Mouse (Mus musculus) lung, embryonic 14.5 days (tissue): ENCODE results near the gene Erv3. TPM values are rescaled to one million over a fixed set of nuclear protein-coding genes. Genes with fewer than 3 reads are reported as not detected.

Source experiments
- ATAC-seq: fragments of 200-750 bp; cut with Nextera tagmentation; 2 replicates; pipeline ENCODE4 v1.8.0; 2017; ENCODE audit warnings: mild to moderate bottlenecking, moderate TSS enrichment, moderate library complexity; ENCODE audit not compliant: insufficient read depth
- DNase-seq: peaks from one replicate; pipeline ENCODE4 v3.0.0-alpha.2; 2015
- H3K27ac ChIP-seq: fragments of 300-500 bp; sonication (generic); 2 replicates; pipeline ENCODE4 v1.5.1; 2014; ENCODE audit warnings: low read depth, mild to moderate bottlenecking, moderate library complexity
- H3K27me3 ChIP-seq: fragments of 300-500 bp; sonication (generic); 2 replicates; pipeline ENCODE4 v1.6.1; 2014; ENCODE audit warnings: low read length, control low read depth; ENCODE audit not compliant: insufficient read depth
- H3K36me3 ChIP-seq: fragments of 300-500 bp; sonication (generic); 2 replicates; pipeline ENCODE4 v1.6.1; 2014; ENCODE audit warnings: control low read depth; ENCODE audit not compliant: insufficient read depth
- H3K4me1 ChIP-seq: fragments of 300-500 bp; sonication (generic); 2 replicates; pipeline ENCODE4 v1.6.1; 2014; ENCODE audit warnings: antibody characterized with exemption, control low read depth; ENCODE audit not compliant: insufficient read depth
- H3K4me2 ChIP-seq: fragments of 300-500 bp; sonication (generic); 2 replicates; pipeline ENCODE4 v1.6.1; 2014; ENCODE audit warnings: mild to moderate bottlenecking
- H3K4me3 ChIP-seq: fragments of 300-500 bp; sonication (generic); 2 replicates; pipeline ENCODE4 v1.5.1; 2014; ENCODE audit warnings: low read depth, low read length
- H3K9ac ChIP-seq: fragments of 300-500 bp; sonication (generic); 2 replicates; pipeline ENCODE4 v1.6.1; 2014
- H3K9me3 ChIP-seq: fragments of 300-500 bp; sonication (generic); 2 replicates; pipeline ENCODE4 v1.6.1; 2016; ENCODE audit warnings: low read depth, low read length, control low read depth
- CTCF ChIP-seq: IDR thresholded peaks from 2 replicates; pipeline ENCODE4 v1.5.1; 2016; ENCODE audit warnings: antibody characterized with exemption, low read depth
- WGBS: fragments of 180-500 bp; shearing (Covaris S2); extraction: QIAGEN DNeasy Blood & Tissue Kit; methylation state at CpG from one replicate; pipeline ENCODE4 v1.1.7; 2014; 5-methylcytosine and 5-hydroxymethylcytosine counted together
- polyA plus RNA-seq: library from polyadenylated mRNA; unstranded; fragments of >200 nt; fragmentation: Nextera tagmentation; extraction: Ambion mirVana; gene quantifications from 2 replicates; pipeline ENCODE4 v1.2.1, GENCODE M21; 2014

Erv3 gene
- not detected in 2 replicates for polyA plus RNA-seq

DNA sequence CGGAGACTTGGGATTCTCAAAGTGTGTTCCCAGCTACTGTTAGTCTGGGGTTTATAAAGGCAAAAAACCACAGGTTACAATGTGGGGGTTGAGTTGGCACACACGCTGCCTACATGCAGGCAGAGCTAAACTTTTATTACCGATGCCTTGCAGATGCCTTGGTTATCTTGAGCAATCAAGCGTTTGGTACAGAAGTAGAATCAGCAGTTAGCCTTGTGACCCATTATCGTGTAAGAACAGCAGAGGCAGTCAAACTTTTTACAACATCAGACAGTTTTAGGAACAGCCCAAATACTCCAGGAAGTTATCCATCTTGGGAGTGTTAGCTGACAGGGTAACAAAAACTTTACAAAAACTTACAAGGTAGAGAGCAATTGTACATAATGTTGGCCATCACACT, at the start of gene Erv3:
Erv3 (minus strand) TSS at position 27 of the 400 bp plus-strand sequence.
- 82% methylated on average over 5 of the region's 5 CpGs for WGBS
- H3K9me3 ChIP-seq, result no peaks in the 10 kb centered on the region
- no peak for DNase-seq
- H3K27ac ChIP-seq, result no peak within 1 kb of the TSS
- no peak within 1 kb of the TSS for H3K9ac ChIP-seq
- no peaks in the 10 kb centered on the region for H3K4me1 ChIP-seq
- no peaks in the 10 kb centered on the region for H3K36me3 ChIP-seq
- H3K4me2 ChIP-seq, result no peak within 1 kb of the TSS
- no peak within 1 kb of the TSS for H3K4me3 ChIP-seq
- no peaks in the 10 kb centered on the region for H3K27me3 ChIP-seq
- TF ChIP-seq CTCF, result no peak
- ATAC-seq, result no peak

DNA sequence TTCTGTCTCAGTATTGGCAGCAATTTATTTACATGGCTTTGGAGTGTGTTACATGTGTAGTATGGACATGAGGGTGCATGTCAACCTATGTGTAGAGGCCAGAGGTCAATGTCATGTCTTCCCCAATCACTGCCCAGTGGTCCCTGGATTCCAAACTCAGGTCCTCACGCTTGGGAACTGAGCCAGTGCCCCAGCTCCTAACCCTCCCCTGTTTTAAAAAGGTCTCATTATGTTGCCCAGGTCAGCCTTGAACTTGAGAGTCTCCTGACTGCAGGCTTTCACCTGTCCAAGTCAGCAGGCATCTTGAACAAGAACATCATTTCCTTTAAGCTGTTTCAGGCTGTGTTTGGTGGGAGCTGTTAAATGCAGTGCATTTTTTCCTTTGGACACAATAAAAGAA, 49.4 kb upstream of the Erv3 start:
- Histone ChIP-seq H3K9ac (no peak overlapping the region), H3K4me1 (no peaks in the 10 kb centered on the region), H3K4me2 (peak overlapping the region; percentile 66; the same call in 1 of the 2 replicates), H3K27ac (no peak overlapping the region), H3K4me3 (peak overlapping the region; percentile 67; the same call in 1 of the 2 replicates), H3K27me3 (no peaks in the 10 kb centered on the region), H3K9me3 (no peaks in the 10 kb centered on the region), H3K36me3 (no peaks in the 10 kb centered on the region)
- ATAC-seq, result no peak
- no peak for DNase-seq
- TF ChIP-seq CTCF, result no peak
- WGBS, result 73% methylated on average over 1 of the region's 1 CpGs

DNA sequence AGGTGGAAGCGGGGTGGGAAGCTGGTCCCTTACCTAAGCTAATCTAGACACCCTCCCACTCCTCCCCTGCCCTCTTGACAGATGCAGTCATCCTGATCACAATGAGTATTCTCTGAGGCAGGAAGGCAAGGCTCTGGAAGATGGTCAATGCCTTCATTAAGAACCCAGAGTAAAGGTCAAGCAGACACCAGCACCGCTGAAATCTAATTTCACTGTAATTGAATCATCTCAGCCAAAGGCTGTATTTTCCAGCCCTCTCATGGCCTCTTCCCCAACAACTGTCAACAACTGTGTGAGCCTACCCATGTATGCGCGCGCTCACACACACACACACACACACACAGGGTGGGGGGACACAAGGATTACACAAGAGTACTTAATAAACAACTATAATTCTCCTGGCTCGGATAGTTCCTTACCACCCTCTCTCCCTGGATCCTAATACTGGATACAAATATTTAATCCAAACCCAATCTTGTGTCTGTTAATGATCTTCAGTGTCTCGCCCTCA, 48.9 kb upstream of the Erv3 start:
- H3K9ac ChIP-seq, result no peak overlapping the region

DNA sequence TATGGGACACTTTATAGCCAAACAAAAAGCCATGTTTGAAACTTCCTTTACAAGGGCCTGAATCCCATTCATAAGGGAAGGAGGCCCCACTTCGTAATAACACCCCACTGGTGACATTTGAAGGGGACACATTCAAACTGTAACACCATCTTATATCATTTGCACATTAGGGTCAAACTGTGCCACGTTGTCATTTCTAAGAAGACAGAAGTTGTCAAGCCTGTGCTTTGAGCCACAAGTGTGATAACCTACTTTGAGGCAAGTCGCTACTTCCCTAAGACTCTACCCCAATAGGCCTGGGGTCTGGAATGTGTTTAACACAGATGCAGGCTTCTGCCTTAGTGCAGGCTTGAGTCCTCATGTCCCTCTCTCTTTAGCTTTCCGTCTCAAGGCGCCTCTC, 47.8 kb upstream of the Erv3 start:
- H3K36me3 ChIP-seq, result no peaks in the 10 kb centered on the region

More for the DNA sequence above, 48.9 kb upstream of the Erv3 start:
- no peak for TF ChIP-seq CTCF
- no peaks in the 10 kb centered on the region for H3K36me3 ChIP-seq
- no peak overlapping the region for H3K27ac ChIP-seq
- no peak overlapping the region for H3K4me2 ChIP-seq
- 83% methylated on average over 7 of the region's 7 CpGs for WGBS
- DNase-seq, result no peak
- H3K4me3 ChIP-seq, result no peak overlapping the region
- no peak for ATAC-seq
- no peaks in the 10 kb centered on the region for H3K27me3 ChIP-seq
- no peaks in the 10 kb centered on the region for H3K9me3 ChIP-seq
- H3K4me1 ChIP-seq, result no peaks in the 10 kb centered on the region

DNA sequence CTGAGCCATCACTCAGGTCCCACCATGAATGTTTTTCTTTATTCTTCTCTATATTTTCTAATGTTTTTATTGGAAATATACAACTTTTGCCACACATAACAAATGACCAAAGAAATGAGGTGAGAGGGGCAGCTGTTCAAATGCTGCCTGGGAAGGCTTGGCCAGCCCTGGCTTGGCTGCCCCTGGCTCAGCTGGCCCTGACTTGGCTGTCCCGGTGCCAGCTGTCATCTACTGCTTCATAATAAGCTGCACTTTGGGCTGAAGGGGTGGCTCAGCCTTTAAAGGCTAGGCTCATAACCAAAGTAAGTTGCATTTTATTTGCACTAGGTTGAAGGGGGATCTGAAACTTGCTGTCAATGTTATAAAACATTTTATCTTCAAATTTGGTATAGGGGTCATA, 47.3 kb upstream of the Erv3 start:
- H3K4me1 ChIP-seq, result no peaks in the 10 kb centered on the region
- 75% methylated on average over 1 of the region's 1 CpGs for WGBS
- H3K27me3 ChIP-seq, result no peaks in the 10 kb centered on the region
- peak; percentile 60 for DNase-seq
- no peak overlapping the region for H3K4me2 ChIP-seq
- no peak overlapping the region for H3K4me3 ChIP-seq
- H3K27ac ChIP-seq, result no peak overlapping the region
- H3K9ac ChIP-seq, result no peak overlapping the region
- no peak for ATAC-seq
- no peaks in the 10 kb centered on the region for H3K36me3 ChIP-seq
- no peaks in the 10 kb centered on the region for H3K9me3 ChIP-seq
- TF ChIP-seq CTCF, result no peak

More for the DNA sequence above, 47.8 kb upstream of the Erv3 start:
- no peak for ATAC-seq
- no peak for TF ChIP-seq CTCF
- Histone ChIP-seq H3K9ac (no peak overlapping the region), H3K9me3 (no peaks in the 10 kb centered on the region), H3K27ac (no peak overlapping the region), H3K4me1 (no peaks in the 10 kb centered on the region), H3K4me3 (no peak overlapping the region), H3K4me2 (no peak overlapping the region), H3K27me3 (no peaks in the 10 kb centered on the region)
- WGBS, result 71% methylated on average over 5 of the region's 5 CpGs
- DNase-seq, result no peak

DNA sequence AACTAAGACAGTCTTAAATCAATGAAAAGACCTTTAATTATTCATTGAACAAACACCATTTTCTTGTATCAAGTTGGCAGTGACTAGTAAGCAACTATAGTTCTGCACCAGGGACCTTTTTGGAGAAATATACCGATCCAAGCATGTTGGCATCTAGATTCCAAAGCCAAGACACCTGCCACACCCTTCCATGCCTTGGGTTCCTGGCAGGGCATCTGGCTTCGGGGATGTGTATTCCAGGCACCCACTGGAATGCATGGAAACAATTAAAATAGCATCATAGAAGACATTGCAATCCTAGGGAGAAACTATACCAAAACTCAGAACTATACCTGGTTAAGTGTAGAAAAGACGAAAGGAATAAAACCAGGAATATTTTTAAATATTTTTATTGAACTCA, 46.7 kb upstream of the Erv3 start:
- H3K4me2 ChIP-seq, result no peak overlapping the region
- ATAC-seq (no peak), DNase-seq (no peak)
- H3K4me1 ChIP-seq, result no peaks in the 10 kb centered on the region
- H3K36me3 ChIP-seq, result no peaks in the 10 kb centered on the region
- 85% methylated on average over 3 of the region's 3 CpGs for WGBS
- H3K27ac ChIP-seq, result no peak overlapping the region
- no peak for TF ChIP-seq CTCF
- H3K9me3 ChIP-seq, result no peaks in the 10 kb centered on the region
- no peak overlapping the region for H3K4me3 ChIP-seq
- no peaks in the 10 kb centered on the region for H3K27me3 ChIP-seq
- H3K9ac ChIP-seq, result no peak overlapping the region

DNA sequence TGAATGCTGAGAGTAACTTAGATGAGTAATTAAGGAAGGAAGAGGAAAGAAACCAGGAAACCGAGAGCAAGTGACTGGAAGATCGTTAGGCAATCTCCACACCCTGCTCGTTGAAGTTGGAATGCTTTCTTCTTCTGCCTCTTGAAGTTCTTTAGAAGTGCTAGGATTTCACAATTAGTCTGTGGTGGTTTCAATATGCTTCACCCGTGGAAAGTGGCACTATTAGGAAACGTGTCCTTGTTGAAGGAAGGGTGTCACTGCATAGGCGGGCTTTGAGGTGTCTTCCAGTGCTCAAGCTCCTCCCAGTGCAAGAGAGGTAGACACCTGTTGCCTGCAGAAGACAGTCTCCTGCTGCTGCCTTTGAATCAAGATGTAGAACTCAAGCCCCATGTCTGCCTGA, 46.2 kb upstream of the Erv3 start:
- H3K36me3 ChIP-seq, result no peaks in the 10 kb centered on the region
- DNase-seq (no peak), ATAC-seq (no peak)
- 47% methylated on average over 6 of the region's 6 CpGs for WGBS
- H3K9me3 ChIP-seq, result no peaks in the 10 kb centered on the region
- H3K4me3 ChIP-seq, result no peak overlapping the region
- no peak overlapping the region for H3K27ac ChIP-seq
- H3K4me1 ChIP-seq, result no peaks in the 10 kb centered on the region
- H3K27me3 ChIP-seq, result no peaks in the 10 kb centered on the region
- H3K4me2 ChIP-seq, result no peak overlapping the region
- no peak for TF ChIP-seq CTCF
- no peak overlapping the region for H3K9ac ChIP-seq

GRCm38 (mm10) chr2:131905025-131905424, 45.5 kb upstream of the Erv3 start:
- WGBS, result 34% methylated on average over 5 of the region's 5 CpGs
- H3K4me3 ChIP-seq, result no peak overlapping the region
- H3K4me1 ChIP-seq, result no peaks in the 10 kb centered on the region
- no peak overlapping the region for H3K4me2 ChIP-seq
- ATAC-seq (no peak), DNase-seq (no peak)
- no peak for TF ChIP-seq CTCF
- H3K9me3 ChIP-seq, result no peaks in the 10 kb centered on the region
- H3K27me3 ChIP-seq, result no peaks in the 10 kb centered on the region
- H3K27ac ChIP-seq, result no peak overlapping the region
- H3K9ac ChIP-seq, result no peak overlapping the region
- H3K36me3 ChIP-seq, result no peaks in the 10 kb centered on the region
